Mouse (Mus musculus): ENCODE results near the gene 1700057G04Rik.

The 1700057G04Rik gene

GRCm38 (mm10) chr9:92309077-92309476 lies at the start of gene 1700057G04Rik:
Gene 1700057G04Rik, plus strand, starts transcription at chr9:92309377.
- no peak for DNase-seq (ENCODE audit: extremely low read depth, insufficient read length, low spot score)

GRCm38 (mm10) chr9:92260481-92261159 lies 48.6 kb upstream of the 1700057G04Rik start:
- no peak for DNase-seq (ENCODE audit: extremely low read depth, insufficient read length, low spot score)

- no peak for DNase-seq (ENCODE audit: extremely low read depth, insufficient read length, low spot score)
These were observed 43.5 kb upstream of the 1700057G04Rik start for GRCm38 (mm10) chr9:92265719-92266118.

GRCm38 (mm10) chr9:92266558-92267171 lies 42.5 kb upstream of the 1700057G04Rik start:
- DNase-seq (ENCODE audit: extremely low read depth, insufficient read length, low spot score) = no peak

- DNase-seq (ENCODE audit: extremely low read depth, insufficient read length, low spot score) = no peak
These were observed 41.4 kb upstream of the 1700057G04Rik start for GRCm38 (mm10) chr9:92267732-92268131.

GRCm38 (mm10) chr9:92269829-92270404 lies 39.3 kb upstream of the 1700057G04Rik start:
- no peak for DNase-seq (ENCODE audit: extremely low read depth, insufficient read length, low spot score)

- peak; percentile 48 for DNase-seq (ENCODE audit: extremely low read depth, insufficient read length, low spot score)
These were observed 38.2 kb upstream of the 1700057G04Rik start for GRCm38 (mm10) chr9:92270927-92271326.

- DNase-seq (ENCODE audit: extremely low read depth, insufficient read length, low spot score) = no peak
These were observed 36.5 kb upstream of the 1700057G04Rik start for GRCm38 (mm10) chr9:92272650-92273049.

- DNase-seq (ENCODE audit: extremely low read depth, insufficient read length, low spot score) = peak; percentile 67
These were observed 35.9 kb upstream of the 1700057G04Rik start for GRCm38 (mm10) chr9:92273271-92273670.

GRCm38 (mm10) chr9:92273956-92274762 lies 35.0 kb upstream of the 1700057G04Rik start:
- DNase-seq (ENCODE audit: extremely low read depth, insufficient read length, low spot score) = peak; percentile 59

- DNase-seq (ENCODE audit: extremely low read depth, insufficient read length, low spot score) = peak; percentile 40
These were observed 33.5 kb upstream of the 1700057G04Rik start, which contains the start of gene Plscr2 for GRCm38 (mm10) chr9:92275486-92276207. Gene Plscr2, plus strand, starts transcription at chr9:92275602.

- no peak for DNase-seq (ENCODE audit: extremely low read depth, insufficient read length, low spot score)
These were observed 32.8 kb upstream of the 1700057G04Rik start for GRCm38 (mm10) chr9:92276360-92276759.

- DNase-seq (ENCODE audit: extremely low read depth, insufficient read length, low spot score) = no peak
These were observed 29.1 kb upstream of the 1700057G04Rik start for GRCm38 (mm10) chr9:92280048-92280447.

- DNase-seq (ENCODE audit: extremely low read depth, insufficient read length, low spot score) = no peak
These were observed 26.5 kb upstream of the 1700057G04Rik start for GRCm38 (mm10) chr9:92282563-92283171.

- DNase-seq (ENCODE audit: extremely low read depth, insufficient read length, low spot score) = no peak
These were observed 19.5 kb upstream of the 1700057G04Rik start for GRCm38 (mm10) chr9:92289675-92290074.

- no peak for DNase-seq (ENCODE audit: extremely low read depth, insufficient read length, low spot score)
These were observed 17.0 kb upstream of the 1700057G04Rik start for GRCm38 (mm10) chr9:92292169-92292568.

GRCm38 (mm10) chr9:92292922-92293321 lies 16.3 kb upstream of the 1700057G04Rik start:
- DNase-seq (ENCODE audit: extremely low read depth, insufficient read length, low spot score) = no peak

GRCm38 (mm10) chr9:92293560-92294548 lies 15.3 kb upstream of the 1700057G04Rik start:
- no peak for DNase-seq (ENCODE audit: extremely low read depth, insufficient read length, low spot score)

- DNase-seq (ENCODE audit: extremely low read depth, insufficient read length, low spot score) = no peak
These were observed 10.9 kb upstream of the 1700057G04Rik start for GRCm38 (mm10) chr9:92298288-92298687.

Data from 3134 (cell line).